In genomic region chr3:33800513-33800820, GRCm38 (mm10) we compare ENCODE assay signal across 8 mouse cellular contexts. TPM values are rescaled to one million over a fixed set of nuclear protein-coding genes. Genes with fewer than 3 reads are reported as not detected.
DNase-seq lines count a peak whose midpoint lies in the region; ATAC-seq lines count a peak whose summit lies in the region.

No protein-coding gene starts in this region.

- intact Hi-C loops in left cerebral cortex, postnatal 25 days (cut with DNase I): no loop called here

- H3K27me3 ChIP-seq in erythroblast, embryonic 14.5 days (ENCODE audit: control insufficient read depth): peaks cover 5% of the 10 kb centered on the region
- H3K27me3 ChIP-seq in forebrain, embryonic 10.5 days (ENCODE audit: poor library complexity, severe bottlenecking): no peaks in the 10 kb centered on the region
- no peaks in the 10 kb centered on the region for H3K27me3 ChIP-seq in liver, embryonic 12.5 days (replicated peaks)

- peaks cover 36% of the 10 kb centered on the region for H3K36me3 ChIP-seq in erythroblast, embryonic 14.5 days (ENCODE audit: control insufficient read depth)
- peaks cover 26% of the 10 kb centered on the region for H3K36me3 ChIP-seq in forebrain, embryonic 10.5 days (replicated peaks)
- H3K36me3 ChIP-seq in liver, embryonic 12.5 days: peaks cover 25% of the 10 kb centered on the region

- peak overlapping the region; percentile 86 for H3K4me2 ChIP-seq in liver, embryonic 12.5 days

- under 1% methylated on average over 16 of the region's 16 CpGs for WGBS in forebrain, embryonic 10.5 days
- 0% methylated on average over 16 of the region's 16 CpGs for WGBS in liver, embryonic 12.5 days (ENCODE audit: insufficient replicate concordance)

- peak overlapping the region; percentile 68 for H3K4me3 ChIP-seq in erythroblast, embryonic 14.5 days (replicated peaks)
- peak overlapping the region; percentile 94 for H3K4me3 ChIP-seq in forebrain, embryonic 10.5 days
- peak overlapping the region; percentile 94 for H3K4me3 ChIP-seq in liver, embryonic 12.5 days

- H3K9ac ChIP-seq in liver, embryonic 12.5 days: peak overlapping the region; percentile 97

- peaks cover 5% of the 10 kb centered on the region for H3K9me3 ChIP-seq in erythroblast, embryonic 14.5 days (ENCODE audit: control insufficient read depth, low read length)
- no peaks in the 10 kb centered on the region for H3K9me3 ChIP-seq in forebrain, embryonic 10.5 days
- no peaks in the 10 kb centered on the region for H3K9me3 ChIP-seq in liver, embryonic 12.5 days (replicated peaks)

- DNase-seq in 416B (ENCODE audit: low read depth): peak; percentile 41
- DNase-seq in forebrain, embryonic 10.5 days (ENCODE audit: extremely low spot score, low spot score): no peak
- DNase-seq in thymus, postnatal 25 days: no peak
- no peak for DNase-seq in left cerebral cortex, postnatal 25 days (ENCODE audit: low spot score in 2 of 2)
- DNase-seq in kidney, postnatal 25 days: no peak

- peak overlapping the region; percentile 97 for H3K27ac ChIP-seq in forebrain, embryonic 10.5 days
- peak overlapping the region; percentile 100 for H3K27ac ChIP-seq in liver, embryonic 12.5 days

- ATAC-seq in erythroblast, adult 5-6 weeks (replicated peaks; ENCODE audit: low FRiP score, poor library complexity, severe bottlenecking): no peak
- ATAC-seq in liver, embryonic 12.5 days: no peak

- H3K4me1 ChIP-seq in erythroblast, embryonic 14.5 days (ENCODE audit: control insufficient read depth): peaks cover 26% of the 10 kb centered on the region
- H3K4me1 ChIP-seq in forebrain, embryonic 10.5 days: peaks cover 17% of the 10 kb centered on the region
- H3K4me1 ChIP-seq in liver, embryonic 12.5 days: peaks cover 24% of the 10 kb centered on the region

RNA-seq across cellular contexts. Expression of gene Ttc14, which starts 0.8 kb away (rescaled TPM):
- 2.0 and 2.4 TPM in 2 replicates for polyA plus RNA-seq in erythroblast, embryonic 14.5 days (2012)
- total RNA-seq in erythroblast, adult 5-6 weeks (2015; ENCODE audit: low replicate concordance): 34.0 and 37.8 TPM in 2 replicates
- total RNA-seq in erythroblast, adult 5-6 weeks (2017; ENCODE audit: low replicate concordance): 48.7 and 78.9 TPM in 2 replicates
- 52.4 and 53.7 TPM in 2 replicates for polyA plus RNA-seq in forebrain, embryonic 10.5 days (2016; fragmentation: Nextera tagmentation; extraction: Ambion mirVana)
- polyA plus RNA-seq in liver, embryonic 12.5 days (2016; fragmentation: Nextera tagmentation; extraction: Ambion mirVana): 43.5 and 44.2 TPM in 2 replicates
- 10 to 100 TPM; 75.5 to 84.9 TPM for total RNA-seq in left cerebral cortex, postnatal 25 days (2021)

RNA-seq across cellular contexts. Expression of gene Ccdc39, which starts 43.6 kb away (rescaled TPM):
- not detected in 2 replicates for polyA plus RNA-seq in erythroblast, embryonic 14.5 days (2012)
- total RNA-seq in erythroblast, adult 5-6 weeks (2015; ENCODE audit: low replicate concordance): not detected in 2 replicates
- total RNA-seq in erythroblast, adult 5-6 weeks (2017; ENCODE audit: low replicate concordance): 0.17 TPM in 1 of 2 replicates, not detected in the other
- polyA plus RNA-seq in forebrain, embryonic 10.5 days (2016; fragmentation: Nextera tagmentation; extraction: Ambion mirVana): 4.5 and 6.2 TPM in 2 replicates
- polyA plus RNA-seq in liver, embryonic 12.5 days (2016; fragmentation: Nextera tagmentation; extraction: Ambion mirVana): 0.44 and 0.86 TPM in 2 replicates
- 10 to 100 TPM; 23.1 to 23.8 TPM for total RNA-seq in left cerebral cortex, postnatal 25 days (2021)

Comparison
In these comparisons a context has a peak if more than half of its experiments do, and no peak if none do; other contexts are left out.
1. RNA of gene Ttc14, which starts 0.8 kb away (polyA plus RNA-seq): 52.4 to 53.7 TPM in forebrain, embryonic 10.5 days and 43.5 to 44.2 TPM in liver, embryonic 12.5 days; 2.0 to 2.4 TPM in erythroblast, embryonic 14.5 days; every median in the first group is over 10 times any median in the second.
2. Peak in every context shown above with its lines, with median percentiles within 50 percentile points of each other: H3K4me3 ChIP-seq.